Mouse (Mus musculus): ENCODE data around the gene Clcnkb.

Clcnkb gene

GRCm38 (mm10) chr4:141379674-141380073 lies 36.1 kb downstream of the Clcnkb start:
- in situ Hi-C loops (cut with MboI; ENCODE audit: unreplicated experiment in 2 of 2) = loop anchor here in 1 of 2 experiments (25.0 kb wide), 1 partner anchor 758 kb away; no protein-coding TSS in a partner anchor

- in situ Hi-C loops (cut with MboI; ENCODE audit: unreplicated experiment in 2 of 2) = no loop called here
Measured at GRCm38 (mm10) chr4:141372426-141372825, 43.4 kb downstream of the Clcnkb start.

- in situ Hi-C loops (cut with MboI; ENCODE audit: unreplicated experiment in 2 of 2) = loop anchor here (10.0 kb wide), 2 partner anchors 223 to 273 kb away; partner anchors contain the start of gene Fbxo42 (in 1 of the 2)
Measured at GRCm38 (mm10) chr4:141367997-141368791, 47.6 kb downstream of the Clcnkb start, which contains the start of gene Fam131c. Gene Fam131c (plus strand): TSS chr4:141368220.

DNA sequence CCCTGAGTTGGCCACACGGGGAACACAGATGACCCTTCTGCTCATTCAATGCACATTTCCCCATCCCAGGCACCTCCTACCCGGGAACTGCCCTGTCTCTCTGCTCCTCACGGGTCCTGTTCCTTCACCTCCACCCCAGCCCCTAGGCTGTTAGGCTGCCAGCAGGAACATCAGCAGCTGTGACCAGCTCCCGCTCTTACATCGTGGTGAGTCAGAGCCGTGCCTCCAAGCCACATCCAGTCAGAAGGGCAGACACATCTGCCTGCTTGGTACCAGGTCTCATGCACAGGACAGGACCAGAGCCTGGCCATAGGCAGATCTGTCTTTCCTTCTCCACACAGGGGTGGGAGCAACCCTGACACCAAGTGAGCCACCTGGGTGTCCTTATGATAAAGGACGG lies 49.9 kb downstream of the Clcnkb start:
- in situ Hi-C loops (cut with MboI; ENCODE audit: unreplicated experiment in 2 of 2) = loop anchor here (10.0 kb wide), 2 partner anchors 221 to 271 kb away; partner anchors contain the start of gene Fbxo42 (in 1 of the 2)

DNA sequence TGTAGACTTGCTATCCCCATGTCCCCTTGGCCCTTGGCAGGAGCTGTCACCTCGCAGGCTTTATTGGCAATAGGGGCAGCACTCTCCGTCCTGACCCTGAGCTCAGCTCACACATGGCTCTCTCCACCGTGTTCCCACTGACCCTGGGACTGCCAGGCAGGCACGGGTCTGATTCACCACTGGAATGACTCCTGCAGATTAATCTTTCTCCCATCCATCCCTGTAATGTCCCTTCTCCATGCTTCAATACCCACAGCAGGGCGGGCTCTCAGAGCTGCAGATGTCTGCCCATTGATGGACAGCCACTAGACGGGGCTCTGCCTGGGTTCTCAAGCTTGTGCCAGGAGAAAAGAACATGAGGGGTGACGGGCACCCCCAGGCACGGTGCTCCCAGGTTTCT lies 50.7 kb downstream of the Clcnkb start:
- in situ Hi-C loops (cut with MboI; ENCODE audit: unreplicated experiment in 2 of 2) = loop anchor here (10.0 kb wide), 2 partner anchors 220 to 270 kb away; partner anchors contain the start of gene Fbxo42 (in 1 of the 2)

DNA sequence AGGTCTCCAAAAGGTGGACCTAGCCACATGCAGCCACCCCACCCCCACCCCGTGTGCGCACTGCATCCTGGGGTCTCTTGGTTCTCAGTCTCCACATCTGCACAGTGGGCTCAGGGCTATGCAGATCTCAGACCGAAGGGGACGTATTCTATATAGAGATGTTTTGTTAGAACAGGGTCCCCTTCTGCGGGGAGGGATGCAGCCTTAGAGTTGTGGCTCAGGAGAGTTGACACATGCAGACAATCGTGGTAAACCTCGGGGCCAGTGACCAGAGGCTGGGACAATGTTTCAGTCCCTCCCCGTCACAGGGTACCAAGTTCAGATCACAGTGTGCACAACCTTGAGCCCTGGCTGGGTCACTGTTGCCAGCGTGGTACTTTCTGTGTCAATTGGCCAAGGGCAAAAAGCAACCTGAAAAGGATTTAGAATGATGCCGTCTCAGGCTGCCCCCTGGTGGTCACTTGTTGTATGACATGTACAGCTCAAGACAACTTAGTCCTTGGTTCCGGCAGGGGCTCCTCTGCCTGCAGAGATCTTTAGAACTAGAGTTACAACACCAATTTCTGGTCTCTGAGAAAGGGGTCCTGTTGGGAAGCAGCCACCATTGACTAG lies 52.8 kb downstream of the Clcnkb start:
- in situ Hi-C loops (cut with MboI; ENCODE audit: unreplicated experiment in 2 of 2) = loop anchor here (5.0 to 10.0 kb wide), 4 partner anchors 86 to 268 kb away; partner anchors contain the start of genes Fbxo42 (in 1 of the 2) and Szrd1 (in 1 of the 2)

DNA sequence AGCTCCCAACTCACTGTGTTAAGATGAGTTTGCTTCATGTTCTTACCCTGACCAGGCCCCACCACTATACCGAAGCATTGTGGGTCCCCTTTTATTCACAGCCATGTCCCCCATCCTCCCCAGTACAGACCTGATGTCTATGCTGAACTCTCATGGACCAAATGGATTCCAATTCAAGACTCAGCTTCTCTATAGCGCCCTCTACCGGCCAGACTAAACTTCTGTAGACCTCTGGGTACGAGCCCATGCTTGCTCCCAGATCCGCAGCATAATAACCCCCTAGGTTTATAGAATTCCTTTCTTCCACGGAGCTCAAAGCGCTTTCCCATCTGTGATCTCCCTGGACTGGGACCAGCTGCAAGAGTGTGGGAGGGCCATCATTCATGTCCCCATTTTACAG lies 55.0 kb downstream of the Clcnkb start:
- in situ Hi-C loops (cut with MboI; ENCODE audit: unreplicated experiment in 2 of 2) = loop anchor here (5.0 to 10.0 kb wide), 4 partner anchors 84 to 266 kb away; partner anchors contain the start of genes Fbxo42 (in 1 of the 2) and Szrd1 (in 1 of the 2)

- in situ Hi-C loops (cut with MboI; ENCODE audit: unreplicated experiment in 2 of 2) = no loop called here
Measured at GRCm38 (mm10) chr4:141359222-141359621, 56.6 kb downstream of the Clcnkb start.

DNA sequence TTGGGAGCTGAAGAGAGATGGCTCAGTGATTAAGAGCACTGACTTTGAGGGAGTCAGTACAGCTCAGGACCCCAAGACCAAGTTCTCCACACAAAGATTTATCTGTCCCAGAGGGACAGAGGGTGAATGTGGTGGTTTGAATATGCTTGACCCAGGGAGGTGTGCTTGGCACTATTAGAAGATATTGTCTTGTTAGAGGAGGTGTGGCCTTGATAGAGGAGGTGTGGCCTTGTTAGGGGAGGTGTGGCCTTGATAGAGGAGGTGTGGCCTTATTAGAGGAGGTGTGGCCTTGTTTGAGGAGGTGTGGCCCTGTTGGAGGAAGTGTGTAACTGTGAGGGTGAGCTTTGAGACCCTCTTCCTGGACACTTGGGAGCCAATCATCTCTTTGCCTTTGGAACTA lies 58.0 kb downstream of the Clcnkb start:
- in situ Hi-C loops (cut with MboI; ENCODE audit: unreplicated experiment in 2 of 2) = no loop called here

Data from v-Abl transformed pro-B cells (cell line).